Mouse (Mus musculus) heart, embryonic 13.5 days (tissue): ENCODE measurements around the gene Ttll9. TPM values are rescaled to one million over a fixed set of nuclear protein-coding genes. Genes with fewer than 3 reads are reported as not detected.

Experiments used
- ATAC-seq: fragments of 200-750 bp; cut with Nextera tagmentation; 2 replicates; pipeline ENCODE4 v1.8.0; 2017; ENCODE audit warnings: moderate TSS enrichment; ENCODE audit not compliant: insufficient number of reproducible peaks, low FRiP score, low TSS enrichment; ENCODE audit errors: extremely low read depth
- H3K27ac ChIP-seq: fragments of 300-500 bp; sonication (generic); replicated peaks from 2 replicates; pipeline ENCODE4 v1.5.1; 2015; ENCODE audit warnings: moderate library complexity, mild to moderate bottlenecking, inconsistent platforms
- H3K27me3 ChIP-seq: fragments of 300-500 bp; sonication (generic); replicated peaks from 2 replicates; pipeline ENCODE4 v1.6.1; 2015; ENCODE audit warnings: mild to moderate bottlenecking, inconsistent platforms
- H3K36me3 ChIP-seq: fragments of 300-500 bp; sonication (generic); 2 replicates; pipeline ENCODE4 v1.6.1; 2015; ENCODE audit warnings: mild to moderate bottlenecking, inconsistent platforms
- H3K4me1 ChIP-seq: fragments of 300-500 bp; sonication (generic); 2 replicates; pipeline ENCODE4 v1.6.1; 2015; ENCODE audit warnings: inconsistent platforms
- H3K4me2 ChIP-seq: fragments of 300-500 bp; sonication (generic); 2 replicates; pipeline ENCODE4 v1.6.1; 2015; ENCODE audit warnings: inconsistent platforms, mild to moderate bottlenecking, moderate library complexity
- H3K4me3 ChIP-seq: fragments of 300-500 bp; sonication (generic); 2 replicates; pipeline ENCODE4 v1.5.1; 2015; ENCODE audit warnings: moderate library complexity, mild to moderate bottlenecking, inconsistent platforms
- H3K9ac ChIP-seq: fragments of 300-500 bp; sonication (generic); 2 replicates; pipeline ENCODE4 v1.6.1; 2015; ENCODE audit warnings: inconsistent platforms, mild to moderate bottlenecking, moderate library complexity
- H3K9me3 ChIP-seq: fragments of 300-500 bp; sonication (generic); 2 replicates; pipeline ENCODE4 v1.6.1; 2016; ENCODE audit warnings: inconsistent platforms
- WGBS: fragments of 180-500 bp; shearing (Covaris S2); methylation state at CpG from one replicate; pipeline ENCODE4 v1.1.7; 2015; ENCODE audit warnings: mixed read lengths; 5-methylcytosine and 5-hydroxymethylcytosine counted together
- polyA plus RNA-seq: library from polyadenylated mRNA; unstranded; fragments of >200 nt; fragmentation: Nextera tagmentation; extraction: Ambion mirVana; gene quantifications from 2 replicates; pipeline ENCODE4 v1.2.1, GENCODE M21; 2015

The Ttll9 gene
- polyA plus RNA-seq, 1 experiment from 2014 or later, result 0.44 TPM

- Histone ChIP-seq H3K9me3 (no peaks in the 10 kb centered on the region), H3K27me3 (peaks cover 9% of the 10 kb centered on the region; the same call in 1 of the 2 replicates), H3K9ac (no peak overlapping the region), H3K27ac (no peak overlapping the region), H3K4me1 (no peaks in the 10 kb centered on the region), H3K36me3 (no peaks in the 10 kb centered on the region), H3K4me3 (no peak overlapping the region), H3K4me2 (no peak overlapping the region)
- no peak for ATAC-seq
- 59% methylated on average over 3 of the region's 3 CpGs for WGBS
Observed at GRCm38 (mm10) chr2:152976991-152977390, 14.7 kb downstream of the Ttll9 start.

GRCm38 (mm10) chr2:152985582-152985981 is 23.3 kb downstream of the Ttll9 start:
- WGBS, result 56% methylated on average over 1 of the region's 1 CpGs
- no peaks in the 10 kb centered on the region for H3K36me3 ChIP-seq
- H3K4me2 ChIP-seq, result no peak overlapping the region
- no peak for ATAC-seq
- no peaks in the 10 kb centered on the region for H3K4me1 ChIP-seq
- no peak overlapping the region for H3K9ac ChIP-seq
- H3K9me3 ChIP-seq, result no peaks in the 10 kb centered on the region
- H3K27me3 ChIP-seq, result peaks cover 13% of the 10 kb centered on the region; the same call in 1 of the 2 replicates
- H3K27ac ChIP-seq, result no peak overlapping the region
- H3K4me3 ChIP-seq, result no peak overlapping the region

DNA sequence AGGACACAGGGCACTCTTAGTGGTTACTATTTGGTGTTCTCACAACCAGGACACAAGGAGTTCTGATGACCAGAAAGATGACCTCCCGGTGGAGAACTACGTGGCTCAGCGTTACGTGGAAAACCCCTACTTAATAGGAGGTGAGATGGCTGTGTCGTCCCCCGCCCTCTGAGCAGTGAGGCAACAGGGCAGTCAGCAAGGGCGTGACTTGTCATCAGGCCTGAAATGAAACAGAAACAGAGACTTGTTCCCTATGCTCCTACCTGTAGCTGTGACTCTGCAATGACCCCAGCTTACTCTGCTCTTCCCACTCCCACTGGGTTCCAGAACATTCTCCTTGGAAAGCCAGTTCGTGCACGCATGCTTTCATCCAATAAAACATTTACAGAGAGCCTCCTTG is 29.2 kb downstream of the Ttll9 start:
- no peak for ATAC-seq
- peaks cover 13% of the 10 kb centered on the region; the same call in 1 of the 2 replicates for H3K27me3 ChIP-seq
- no peak overlapping the region for H3K4me3 ChIP-seq
- H3K36me3 ChIP-seq, result no peaks in the 10 kb centered on the region
- no peaks in the 10 kb centered on the region for H3K9me3 ChIP-seq
- no peak overlapping the region for H3K9ac ChIP-seq
- 59% methylated on average over 9 of the region's 9 CpGs for WGBS
- H3K4me2 ChIP-seq, result no peak overlapping the region
- no peak overlapping the region for H3K27ac ChIP-seq
- no peaks in the 10 kb centered on the region for H3K4me1 ChIP-seq

DNA sequence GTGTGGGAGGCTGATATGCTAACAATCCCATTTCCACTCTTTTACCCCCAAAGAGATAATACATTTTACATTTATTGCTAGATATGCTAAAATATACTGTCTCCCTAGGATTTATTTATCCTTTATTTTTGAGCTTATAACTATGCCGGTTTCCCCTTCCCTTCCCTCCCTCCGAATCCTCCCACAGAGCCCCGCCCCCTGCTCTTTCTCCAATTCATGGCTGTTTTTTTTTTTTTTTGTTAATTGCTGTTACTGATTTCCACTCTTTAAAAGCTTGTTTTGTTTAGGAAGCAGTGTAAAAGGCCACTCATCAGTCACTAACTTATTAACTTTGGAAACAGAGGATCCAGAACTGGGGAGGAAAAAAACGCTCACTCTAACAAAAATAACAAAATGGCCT is 34.8 kb downstream of the Ttll9 start:
- Histone ChIP-seq H3K4me1 (no peaks in the 10 kb centered on the region), H3K9me3 (no peaks in the 10 kb centered on the region), H3K27me3 (peaks cover 10% of the 10 kb centered on the region; the same call in 1 of the 2 replicates), H3K4me3 (no peak overlapping the region), H3K4me2 (no peak overlapping the region), H3K9ac (no peak overlapping the region), H3K27ac (no peak overlapping the region), H3K36me3 (no peaks in the 10 kb centered on the region)
- WGBS, result 62% methylated on average over 4 of the region's 4 CpGs
- ATAC-seq, result no peak

GRCm38 (mm10) chr2:153002492-153003248 is 40.4 kb downstream of the Ttll9 start:
- WGBS, result 68% methylated on average over 15 of the region's 15 CpGs
- no peak for ATAC-seq
- peaks cover 11% of the 10 kb centered on the region for H3K36me3 ChIP-seq
- no peaks in the 10 kb centered on the region for H3K4me1 ChIP-seq
- peaks cover 10% of the 10 kb centered on the region; the same call in 1 of the 2 replicates for H3K27me3 ChIP-seq
- H3K27ac ChIP-seq, result no peak overlapping the region
- H3K9me3 ChIP-seq, result no peaks in the 10 kb centered on the region
- no peak overlapping the region for H3K4me3 ChIP-seq
- H3K4me2 ChIP-seq, result no peak overlapping the region
- no peak overlapping the region for H3K9ac ChIP-seq

GRCm38 (mm10) chr2:153003681-153004338 is 41.5 kb downstream of the Ttll9 start:
- Histone ChIP-seq H3K4me3 (no peak overlapping the region), H3K36me3 (peaks cover 22% of the 10 kb centered on the region), H3K9ac (no peak overlapping the region), H3K4me2 (no peak overlapping the region), H3K4me1 (no peaks in the 10 kb centered on the region), H3K9me3 (no peaks in the 10 kb centered on the region), H3K27me3 (peaks cover 4% of the 10 kb centered on the region; the same call in 1 of the 2 replicates), H3K27ac (no peak overlapping the region)
- 59% methylated on average over 13 of the region's 13 CpGs for WGBS
- no peak for ATAC-seq

- Histone ChIP-seq H3K4me3 (no peak overlapping the region), H3K27ac (no peak overlapping the region), H3K4me2 (no peak overlapping the region), H3K9ac (no peak overlapping the region), H3K4me1 (no peaks in the 10 kb centered on the region), H3K36me3 (peaks cover 44% of the 10 kb centered on the region), H3K9me3 (no peaks in the 10 kb centered on the region), H3K27me3 (no peaks in the 10 kb centered on the region; the same call in 1 of the 2 replicates)
- 84% methylated on average over 3 of the region's 3 CpGs for WGBS
- no peak for ATAC-seq
Observed at GRCm38 (mm10) chr2:153005981-153006380, 43.7 kb downstream of the Ttll9 start.

- no peak for ATAC-seq
- WGBS, result 76% methylated on average over 12 of the region's 12 CpGs
- no peak overlapping the region for H3K27ac ChIP-seq
Observed at GRCm38 (mm10) chr2:153009192-153009973, 47.1 kb downstream of the Ttll9 start.

DNA sequence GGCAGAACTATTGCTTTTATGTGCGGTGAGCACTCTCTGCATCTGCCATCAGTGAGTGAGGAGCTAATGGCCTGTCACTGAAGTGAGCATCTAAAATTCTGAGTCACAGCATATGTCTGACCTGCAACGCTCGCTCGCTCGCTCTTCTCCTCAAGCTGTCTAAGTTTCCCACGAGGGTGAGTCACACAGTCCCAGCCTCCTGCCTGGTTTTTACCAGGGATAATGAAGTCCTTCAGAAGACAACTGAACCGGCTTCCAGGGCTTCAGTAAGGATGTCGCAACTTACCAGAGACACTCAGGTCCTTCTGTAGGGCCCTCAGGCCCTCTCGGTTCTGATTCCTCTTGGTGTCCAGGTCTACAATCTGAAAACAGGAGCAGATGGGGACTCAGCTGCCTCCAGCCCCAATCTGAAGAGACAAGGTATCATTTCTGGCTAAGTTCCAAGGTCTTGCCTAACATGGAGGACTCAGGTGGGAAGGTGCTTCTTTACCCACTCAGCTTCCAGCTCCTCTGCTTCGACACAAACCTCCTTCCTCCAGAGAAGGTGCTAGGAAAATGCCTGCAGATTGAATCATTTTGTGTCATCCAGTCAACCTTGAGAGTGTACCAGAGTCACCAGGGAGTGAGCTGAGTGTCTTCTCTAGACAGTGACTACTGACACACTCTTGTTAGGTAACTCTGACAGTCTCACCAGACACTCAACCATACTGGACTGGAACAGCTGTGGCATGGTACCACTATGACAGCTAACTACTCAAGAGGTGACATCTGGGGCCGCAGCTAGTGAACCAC is 51.6 kb downstream of the Ttll9 start:
- peaks cover 33% of the 10 kb centered on the region for H3K27me3 ChIP-seq
- H3K36me3 ChIP-seq, result peaks cover 49% of the 10 kb centered on the region
- H3K4me1 ChIP-seq, result peaks cover 14% of the 10 kb centered on the region
- peak overlapping the region; percentile 95 for H3K4me3 ChIP-seq
- H3K4me2 ChIP-seq, result peak overlapping the region; percentile 96
- no peak overlapping the region for H3K27ac ChIP-seq
- H3K9ac ChIP-seq, result peak overlapping the region; percentile 95
- WGBS, result 85% methylated on average over 11 of the region's 11 CpGs
- ATAC-seq, result no peak
- no peaks in the 10 kb centered on the region for H3K9me3 ChIP-seq

More at GRCm38 (mm10) chr2:153009192-153009973, 47.1 kb downstream of the Ttll9 start:
- H3K36me3 ChIP-seq, result peaks cover 72% of the 10 kb centered on the region
- peaks cover 10% of the 10 kb centered on the region for H3K4me1 ChIP-seq
- H3K4me2 ChIP-seq, result no peak overlapping the region
- H3K4me3 ChIP-seq, result no peak overlapping the region
- no peak overlapping the region for H3K9ac ChIP-seq
- H3K9me3 ChIP-seq, result no peaks in the 10 kb centered on the region
- no peaks in the 10 kb centered on the region for H3K27me3 ChIP-seq

- H3K4me1 ChIP-seq, result peaks cover 14% of the 10 kb centered on the region
Observed at GRCm38 (mm10) chr2:153014758-153015593, 52.7 kb downstream of the Ttll9 start, which contains the start of gene Pdrg1. Pdrg1 (minus strand) TSS chr2:153015427.

More at GRCm38 (mm10) chr2:153014758-153015593, 52.7 kb downstream of the Ttll9 start, which contains the start of gene Pdrg1:
- Histone ChIP-seq H3K27ac (no peak within 1 kb of the TSS), H3K4me3 (peak within 1 kb of the TSS; percentile 95), H3K9ac (peak within 1 kb of the TSS; percentile 95), H3K9me3 (no peaks in the 10 kb centered on the region), H3K36me3 (peaks cover 38% of the 10 kb centered on the region), H3K27me3 (peaks cover 43% of the 10 kb centered on the region), H3K4me2 (peak within 1 kb of the TSS; percentile 96)
- ATAC-seq, result peak; percentile 82
- WGBS, result 1% methylated on average over 54 of the region's 54 CpGs
